Mouse (Mus musculus): ENCODE results near the gene Ifit3b. TPM values are rescaled to one million over a fixed set of nuclear protein-coding genes. Genes with fewer than 3 reads are reported as not detected.
"Not testable (repeated sequence)": the region's sequence is repeated elsewhere in the genome, so short reads cannot be mapped to it uniquely, and the experiment has no call there.

Ifit3b gene
- polyA plus RNA-seq, 1 experiment from 2014 or later, result 0.41 TPM

- Histone ChIP-seq H3K4me3 (ENCODE audit: low read depth, low read length) (no peak overlapping the region), H3K4me1 (ENCODE audit: control insufficient read depth, low read depth, low read length) (no peaks in the 10 kb centered on the region), H3K9ac (ENCODE audit: low read depth, low read length) (no peak overlapping the region), H3K36me3 (ENCODE audit: control insufficient read depth, insufficient read depth) (no peaks in the 10 kb centered on the region), H3K27ac (ENCODE audit: low read length) (no peak overlapping the region), H3K27me3 (ENCODE audit: control insufficient read depth, insufficient read depth, low read depth, low read length) (no peaks in the 10 kb centered on the region), H3K4me2 (ENCODE audit: low read depth, low read length) (no peak overlapping the region), H3K9me3 (replicated peaks; ENCODE audit: control insufficient read depth, low read length) (no peaks in the 10 kb centered on the region)
- no peak for ATAC-seq (ENCODE audit: low read depth)
These were observed 23.7 kb downstream of the Ifit3b start for GRCm38 (mm10) chr19:34631487-34631886.

- Histone ChIP-seq H3K4me2 (ENCODE audit: low read depth, low read length) (no peak overlapping the region), H3K9me3 (replicated peaks; ENCODE audit: control insufficient read depth, low read length) (no peaks in the 10 kb centered on the region), H3K27me3 (ENCODE audit: control insufficient read depth, insufficient read depth, low read depth, low read length) (no peaks in the 10 kb centered on the region), H3K4me3 (ENCODE audit: low read depth, low read length) (no peak overlapping the region), H3K4me1 (ENCODE audit: control insufficient read depth, low read depth, low read length) (no peaks in the 10 kb centered on the region), H3K9ac (ENCODE audit: low read depth, low read length) (no peak overlapping the region), H3K27ac (ENCODE audit: low read length) (no peak overlapping the region), H3K36me3 (ENCODE audit: control insufficient read depth, insufficient read depth) (no peaks in the 10 kb centered on the region)
- WGBS (ENCODE audit: insufficient replicate concordance), result 22% methylated on average over 2 of the region's 2 CpGs
- no peak for ATAC-seq (ENCODE audit: low read depth)
These were observed 25.7 kb downstream of the Ifit3b start for GRCm38 (mm10) chr19:34633484-34633883.

DNA sequence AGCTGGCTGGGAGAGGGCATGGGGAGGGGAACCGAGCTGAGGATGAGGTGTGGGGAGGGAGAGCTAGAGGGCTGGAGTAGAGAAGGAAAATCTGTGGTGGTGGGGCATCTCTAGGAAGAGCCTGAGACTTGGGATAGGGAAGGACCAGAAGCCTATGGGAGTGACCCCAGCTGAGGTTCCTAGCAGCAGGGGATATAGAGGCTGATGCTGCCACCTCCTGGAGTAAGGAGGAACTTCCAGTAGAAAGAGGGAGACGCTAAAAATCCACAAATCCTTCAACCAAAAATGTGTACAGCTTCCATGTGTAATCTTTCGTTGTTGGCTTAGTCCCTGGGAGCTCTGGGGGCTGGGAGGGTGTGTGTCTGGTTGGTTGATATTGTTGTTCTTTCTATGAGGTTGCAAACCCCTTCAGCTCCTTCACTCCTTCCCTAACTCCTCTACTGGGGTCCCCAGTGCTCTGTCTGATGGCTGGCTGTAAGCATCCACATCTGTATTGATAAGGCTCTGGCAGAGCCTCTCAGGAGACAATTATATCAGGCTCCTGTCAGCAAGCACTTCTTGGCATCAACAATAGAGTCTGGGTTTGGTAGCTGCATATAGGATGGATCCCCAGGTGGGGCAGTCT, 29.3 kb downstream of the Ifit3b start:
- H3K36me3 ChIP-seq (ENCODE audit: control insufficient read depth, insufficient read depth), result no peaks in the 10 kb centered on the region
- no peaks in the 10 kb centered on the region; the same call in none of the 2 replicates for H3K4me1 ChIP-seq (ENCODE audit: control insufficient read depth, low read depth, low read length)
- WGBS (ENCODE audit: insufficient replicate concordance), result 8% methylated on average over 3 of the region's 3 CpGs
- H3K27me3 ChIP-seq (ENCODE audit: control insufficient read depth, insufficient read depth, low read depth, low read length), result no peaks in the 10 kb centered on the region
- H3K4me2 ChIP-seq (ENCODE audit: low read depth, low read length), result no peak overlapping the region
- H3K27ac ChIP-seq (ENCODE audit: low read length), result no peak overlapping the region
- ATAC-seq (ENCODE audit: low read depth), result peak; percentile 50
- no peaks in the 10 kb centered on the region for H3K9me3 ChIP-seq (replicated peaks; ENCODE audit: control insufficient read depth, low read length)
- H3K9ac ChIP-seq (ENCODE audit: low read depth, low read length), result no peak overlapping the region
- no peak overlapping the region for H3K4me3 ChIP-seq (ENCODE audit: low read depth, low read length)

- Histone ChIP-seq H3K27ac (ENCODE audit: low read length) (no peak within 1 kb of the TSS), H3K27me3 (ENCODE audit: control insufficient read depth, insufficient read depth, low read depth, low read length) (no peaks in the 10 kb centered on the region), H3K4me1 (ENCODE audit: control insufficient read depth, low read depth, low read length) (peaks cover 5% of the 10 kb centered on the region), H3K4me2 (ENCODE audit: low read depth, low read length) (peak within 1 kb of the TSS; percentile 28), H3K9me3 (replicated peaks; ENCODE audit: control insufficient read depth, low read length) (no peaks in the 10 kb centered on the region), H3K36me3 (ENCODE audit: control insufficient read depth, insufficient read depth) (no peaks in the 10 kb centered on the region), H3K4me3 (ENCODE audit: low read depth, low read length) (0 out of 2 replicates have a peak within 1 kb of the TSS, but pooled peaks have one; percentile 11), H3K9ac (ENCODE audit: low read depth, low read length) (no peak within 1 kb of the TSS)
- 27% methylated on average over 4 of the region's 4 CpGs for WGBS (ENCODE audit: insufficient replicate concordance)
- ATAC-seq (ENCODE audit: low read depth), result peak; percentile 14; the same call in 1 of the 2 replicates
These were observed 32.9 kb downstream of the Ifit3b start, which contains the start of the genes Ifit1bl2 and Ifit1 for GRCm38 (mm10) chr19:34640623-34641022. TSS of gene Ifit1bl2 (minus strand) at chr19:34640743. TSS of gene Ifit1 (plus strand) at chr19:34640871.

GRCm38 (mm10) chr19:34642616-34643015, 34.8 kb downstream of the Ifit3b start:
- Histone ChIP-seq H3K27me3 (ENCODE audit: control insufficient read depth, insufficient read depth, low read depth, low read length) (no peaks in the 10 kb centered on the region), H3K9me3 (replicated peaks; ENCODE audit: control insufficient read depth, low read length) (no peaks in the 10 kb centered on the region), H3K9ac (ENCODE audit: low read depth, low read length) (no peak overlapping the region), H3K36me3 (ENCODE audit: control insufficient read depth, insufficient read depth) (no peaks in the 10 kb centered on the region), H3K4me3 (ENCODE audit: low read depth, low read length) (no peak overlapping the region), H3K4me2 (ENCODE audit: low read depth, low read length) (no peak overlapping the region), H3K4me1 (ENCODE audit: control insufficient read depth, low read depth, low read length) (peaks cover 5% of the 10 kb centered on the region), H3K27ac (ENCODE audit: low read length) (no peak overlapping the region)
- no peak for ATAC-seq (ENCODE audit: low read depth)
- 60% methylated on average over 5 of the region's 5 CpGs for WGBS (ENCODE audit: insufficient replicate concordance)

GRCm38 (mm10) chr19:34647630-34648029, 39.9 kb downstream of the Ifit3b start:
- H3K4me2 ChIP-seq (ENCODE audit: low read depth, low read length); H3K9me3 ChIP-seq (replicated peaks; ENCODE audit: control insufficient read depth, low read length); H3K9ac ChIP-seq (ENCODE audit: low read depth, low read length); H3K36me3 ChIP-seq (ENCODE audit: control insufficient read depth, insufficient read depth); H3K27me3 ChIP-seq (ENCODE audit: control insufficient read depth, insufficient read depth, low read depth, low read length); H3K4me1 ChIP-seq (ENCODE audit: control insufficient read depth, low read depth, low read length); H3K27ac ChIP-seq (ENCODE audit: low read length); H3K4me3 ChIP-seq (ENCODE audit: low read depth, low read length); ATAC-seq (ENCODE audit: low read depth): not testable (repeated sequence)
- WGBS (ENCODE audit: insufficient replicate concordance), result 68% methylated on average over 6 of the region's 8 CpGs

- Histone ChIP-seq H3K27ac (ENCODE audit: low read length) (no peak overlapping the region), H3K27me3 (ENCODE audit: control insufficient read depth, insufficient read depth, low read depth, low read length) (no peaks in the 10 kb centered on the region), H3K36me3 (ENCODE audit: control insufficient read depth, insufficient read depth) (no peaks in the 10 kb centered on the region), H3K9ac (ENCODE audit: low read depth, low read length) (no peak overlapping the region), H3K4me2 (ENCODE audit: low read depth, low read length) (no peak overlapping the region), H3K4me3 (ENCODE audit: low read depth, low read length) (no peak overlapping the region), H3K4me1 (ENCODE audit: control insufficient read depth, low read depth, low read length) (peaks cover 3% of the 10 kb centered on the region), H3K9me3 (replicated peaks; ENCODE audit: control insufficient read depth, low read length) (no peaks in the 10 kb centered on the region)
- WGBS (ENCODE audit: insufficient replicate concordance), result 59% methylated on average over 3 of the region's 3 CpGs
- ATAC-seq (ENCODE audit: low read depth), result no peak
These were observed 42.5 kb downstream of the Ifit3b start for GRCm38 (mm10) chr19:34650276-34650675.

DNA sequence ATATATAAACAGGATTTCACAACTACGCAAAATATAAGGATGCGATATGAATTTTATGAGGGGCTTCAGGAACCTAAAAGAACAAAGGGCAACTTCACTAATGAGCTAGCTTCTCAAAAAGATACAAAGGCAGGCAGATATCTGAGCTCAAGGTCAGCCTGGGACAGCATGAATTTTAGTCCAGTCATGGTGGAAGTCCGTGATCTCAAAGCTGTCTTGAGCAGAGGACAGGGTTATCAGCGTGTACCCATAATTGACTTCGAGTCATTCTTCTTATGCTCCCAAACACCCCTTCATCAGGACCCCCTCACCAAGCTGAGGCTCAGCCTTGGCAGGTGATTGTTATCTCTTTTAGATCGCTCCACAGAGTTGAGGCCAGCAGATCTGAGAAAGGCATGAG, 43.2 kb downstream of the Ifit3b start:
- no peak overlapping the region for H3K27ac ChIP-seq (ENCODE audit: low read length)
- 0 out of 2 replicates have a peak, but pooled peaks have one; percentile 58 for ATAC-seq (ENCODE audit: low read depth)
- H3K27me3 ChIP-seq (ENCODE audit: control insufficient read depth, insufficient read depth, low read depth, low read length), result no peaks in the 10 kb centered on the region
- no peak overlapping the region for H3K9ac ChIP-seq (ENCODE audit: low read depth, low read length)
- 48% methylated on average over 6 of the region's 6 CpGs for WGBS (ENCODE audit: insufficient replicate concordance)
- no peaks in the 10 kb centered on the region for H3K36me3 ChIP-seq (ENCODE audit: control insufficient read depth, insufficient read depth)
- H3K4me3 ChIP-seq (ENCODE audit: low read depth, low read length), result no peak overlapping the region
- no peak overlapping the region for H3K4me2 ChIP-seq (ENCODE audit: low read depth, low read length)
- peaks cover 10% of the 10 kb centered on the region for H3K4me1 ChIP-seq (ENCODE audit: control insufficient read depth, low read depth, low read length)
- no peaks in the 10 kb centered on the region for H3K9me3 ChIP-seq (replicated peaks; ENCODE audit: control insufficient read depth, low read length)

- Histone ChIP-seq H3K9me3 (replicated peaks; ENCODE audit: control insufficient read depth, low read length) (no peaks in the 10 kb centered on the region), H3K27me3 (ENCODE audit: control insufficient read depth, insufficient read depth, low read depth, low read length) (no peaks in the 10 kb centered on the region), H3K4me3 (ENCODE audit: low read depth, low read length) (no peak overlapping the region), H3K4me2 (ENCODE audit: low read depth, low read length) (0 out of 2 replicates have a peak overlapping the region, but pooled peaks have one; percentile 3), H3K27ac (ENCODE audit: low read length) (peak overlapping the region; percentile 99), H3K4me1 (ENCODE audit: control insufficient read depth, low read depth, low read length) (peaks cover 29% of the 10 kb centered on the region), H3K36me3 (ENCODE audit: control insufficient read depth, insufficient read depth) (no peaks in the 10 kb centered on the region), H3K9ac (ENCODE audit: low read depth, low read length) (no peak overlapping the region; the same call in 1 of the 2 replicates)
- WGBS (ENCODE audit: insufficient replicate concordance), result 78% methylated on average over 10 of the region's 10 CpGs
- no peak for ATAC-seq (ENCODE audit: low read depth)
These were observed 47.5 kb downstream of the Ifit3b start for GRCm38 (mm10) chr19:34655227-34655805.

Measured in liver, embryonic 16.5 days (tissue).